Mouse (Mus musculus) thymus, postnatal 0 days (tissue): ENCODE data around the gene Gm42906. TPM values are rescaled to one million over a fixed set of nuclear protein-coding genes. Genes with fewer than 3 reads are reported as not detected.

Experiments used
- DNase-seq: peaks from one replicate; pipeline ENCODE4 v3.0.0-alpha.2; 2015; ENCODE audit warnings: low spot score
- polyA plus RNA-seq: library from polyadenylated mRNA; unstranded; fragments of >200 nt; fragmentation: Nextera tagmentation; extraction: Ambion mirVana; gene quantifications from 2 replicates; pipeline ENCODE4 v1.2.1, GENCODE M21; 2015

Gm42906 gene
- not detected in 2 replicates for polyA plus RNA-seq

DNA sequence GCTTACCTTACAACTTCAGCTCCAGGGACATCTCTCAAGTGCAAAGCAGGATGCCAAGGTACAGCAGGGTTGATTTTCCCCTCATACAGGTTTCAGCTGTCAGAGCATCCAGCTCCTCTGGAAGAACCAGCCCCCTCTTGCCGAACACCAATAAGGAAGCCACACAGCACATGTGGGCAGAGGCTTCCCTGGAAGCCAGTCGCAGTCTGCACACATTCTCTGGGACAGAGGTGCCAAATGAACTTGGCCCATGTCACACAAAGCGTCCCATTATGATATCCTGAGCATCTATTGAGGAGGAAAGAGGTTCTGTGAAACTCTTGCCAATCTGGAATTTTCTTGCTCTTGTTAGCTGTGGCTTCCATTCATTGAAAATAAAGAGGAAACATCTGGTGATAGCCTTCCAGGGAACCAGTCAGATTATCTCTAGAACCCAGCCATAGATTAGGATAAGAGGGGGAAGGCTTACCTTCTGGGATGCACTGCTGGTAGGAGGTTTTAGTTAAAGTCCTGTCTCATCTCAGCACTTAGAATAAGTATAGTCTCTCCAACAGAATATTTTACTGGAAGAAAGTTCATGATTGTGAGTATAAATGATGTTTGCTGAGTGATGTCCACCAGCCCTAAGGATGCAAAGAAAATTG lies at the start of gene Gm42906:
Gm42906 (minus strand) TSS at position 51 of the 644 bp plus-strand sequence.
- DNase-seq = no peak

DNA sequence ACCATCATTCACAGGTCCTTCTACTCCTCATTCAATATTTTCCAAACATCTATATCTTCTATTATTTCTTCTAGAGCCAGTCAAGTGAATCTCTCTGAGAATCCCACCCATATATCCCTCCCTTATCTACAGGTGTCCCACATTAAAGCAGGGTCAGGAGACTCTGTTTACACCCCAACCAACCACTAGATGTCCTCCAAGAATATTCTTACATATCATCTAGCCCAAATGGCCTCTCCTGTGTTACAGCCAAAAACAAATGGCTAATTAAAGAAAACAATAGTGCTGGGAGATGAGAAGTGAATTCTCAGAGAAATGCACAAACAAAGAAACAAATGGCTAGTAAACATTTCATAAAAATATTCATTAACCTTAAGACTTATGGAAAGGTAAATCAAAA lies 17.7 kb upstream of the Gm42906 start:
- DNase-seq = no peak

DNA sequence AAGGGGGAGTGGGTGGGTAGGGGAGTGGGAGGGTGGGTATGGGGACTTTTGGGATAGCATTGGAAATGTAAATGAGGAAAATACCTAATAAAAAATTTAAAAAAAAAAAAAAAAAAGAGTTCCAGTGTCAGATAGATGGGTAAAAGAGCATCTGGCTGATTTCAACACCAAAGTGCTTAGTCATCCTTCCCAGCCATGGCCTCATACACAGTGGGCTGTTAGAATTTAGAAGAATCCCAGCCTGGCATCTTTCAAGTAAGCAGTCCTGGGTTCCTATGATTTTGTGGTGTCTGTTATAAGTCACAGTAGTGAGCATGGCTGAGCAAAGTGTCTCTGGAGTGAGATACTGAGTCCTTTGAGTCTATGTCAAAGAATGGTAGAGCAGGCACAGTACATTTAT lies 7.1 kb upstream of the Gm42906 start:
- no peak for DNase-seq

DNA sequence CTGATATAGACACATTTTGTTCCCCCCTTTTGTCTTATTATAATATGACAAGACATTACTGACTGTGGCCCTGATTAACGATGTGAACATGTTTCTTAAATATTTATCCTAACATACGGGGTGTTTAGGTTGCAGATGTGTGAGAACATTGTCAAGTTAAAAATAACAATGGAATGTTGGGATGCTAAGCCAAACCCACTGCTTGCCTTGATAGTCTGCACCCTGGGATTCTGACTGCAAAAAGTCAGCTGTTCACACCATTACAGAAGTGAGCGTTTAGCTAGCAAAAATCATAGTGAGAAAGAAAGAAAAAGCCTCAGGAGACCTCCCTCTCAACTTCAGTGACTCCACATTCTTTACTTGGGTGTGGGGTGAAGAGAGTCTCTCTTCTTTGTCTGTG lies 1.5 kb downstream of the Gm42906 start:
- DNase-seq = no peak

DNA sequence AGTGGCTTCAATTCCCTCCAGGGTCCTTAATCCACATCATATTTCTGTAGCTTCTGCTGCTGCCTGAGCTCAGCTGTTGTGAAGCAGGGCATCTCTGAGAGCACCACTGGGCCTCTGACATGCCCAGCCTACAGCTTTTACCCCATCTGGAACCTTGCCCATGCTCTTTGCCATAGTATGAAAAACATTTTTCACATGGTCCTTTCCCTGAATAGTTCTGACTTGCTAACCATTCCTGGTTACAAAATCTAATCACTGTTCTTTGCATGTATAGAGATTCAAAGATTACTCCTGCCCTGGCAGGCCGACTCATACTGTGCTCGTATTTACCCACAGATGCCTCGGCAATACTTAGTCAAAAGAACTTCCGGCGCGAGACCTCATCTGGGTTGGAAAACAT lies 5.3 kb downstream of the Gm42906 start:
- no peak for DNase-seq

DNA sequence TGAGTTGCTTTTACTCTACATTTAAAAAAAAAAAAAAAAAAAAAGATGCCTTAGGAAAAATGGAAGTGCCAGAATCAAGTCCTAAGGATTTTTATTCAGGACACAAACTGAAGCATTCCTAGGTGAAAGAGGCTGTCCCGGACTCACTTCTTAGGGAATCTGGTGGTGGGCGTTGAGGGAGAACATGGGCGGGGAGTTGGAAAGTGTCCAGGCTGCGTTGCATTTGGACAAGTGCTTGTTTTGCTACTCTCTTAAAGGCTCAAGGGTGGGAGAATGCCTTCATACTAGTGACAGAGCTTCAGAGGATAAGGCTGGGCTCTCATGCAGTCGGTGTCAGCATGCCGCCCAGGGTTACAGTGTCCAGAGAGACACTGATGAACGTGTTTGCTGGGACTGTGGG lies 6.1 kb downstream of the Gm42906 start:
- no peak for DNase-seq

DNA sequence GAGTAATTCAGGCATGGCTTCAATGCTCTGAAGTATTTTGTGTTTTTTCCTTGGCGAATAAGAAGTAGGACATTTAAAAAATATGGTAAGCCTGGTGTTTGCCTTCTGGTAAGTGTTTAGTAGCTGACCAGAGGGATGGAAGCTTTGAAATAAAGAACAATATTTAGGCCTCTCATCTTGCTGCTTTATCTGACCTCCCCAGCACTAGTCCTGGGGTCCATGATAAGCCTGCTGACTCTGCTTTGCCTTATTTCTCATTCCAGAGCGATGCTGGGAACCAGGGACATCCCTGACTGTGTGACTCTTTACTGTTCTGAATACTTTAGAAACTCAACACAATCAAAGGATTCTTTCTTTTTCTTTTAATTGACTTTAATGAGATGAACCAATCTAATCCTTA lies 9.4 kb downstream of the Gm42906 start:
- no peak for DNase-seq

DNA sequence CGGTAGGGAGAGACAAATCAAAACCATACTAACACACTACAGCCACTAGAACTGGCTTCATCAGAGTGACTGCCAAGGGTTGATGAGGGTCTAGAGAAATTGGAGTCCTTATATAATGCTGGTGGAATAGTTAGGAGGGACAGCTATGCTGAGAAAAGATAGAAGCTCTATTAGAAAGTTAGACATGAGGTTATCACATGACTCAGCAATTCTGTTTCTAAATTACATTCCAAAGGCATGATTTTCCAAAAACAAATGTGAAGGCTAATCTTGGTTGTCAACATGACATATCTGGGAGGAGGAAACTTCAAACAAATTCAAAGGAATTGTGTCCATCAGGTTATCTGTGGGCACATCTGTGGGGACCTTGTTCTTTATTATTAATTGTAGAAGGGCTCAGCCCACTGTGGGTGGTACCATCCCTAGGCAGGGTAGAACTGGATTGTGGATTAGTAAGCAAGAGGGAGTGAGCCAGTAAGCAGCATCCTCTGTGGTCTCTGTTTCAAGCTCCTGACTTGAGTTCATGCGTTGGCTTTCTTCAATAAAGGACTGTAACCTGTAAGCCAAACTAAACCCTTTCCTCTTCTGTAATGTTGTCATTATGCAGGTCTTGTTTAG lies 10.4 kb downstream of the Gm42906 start:
- no peak for DNase-seq

DNA sequence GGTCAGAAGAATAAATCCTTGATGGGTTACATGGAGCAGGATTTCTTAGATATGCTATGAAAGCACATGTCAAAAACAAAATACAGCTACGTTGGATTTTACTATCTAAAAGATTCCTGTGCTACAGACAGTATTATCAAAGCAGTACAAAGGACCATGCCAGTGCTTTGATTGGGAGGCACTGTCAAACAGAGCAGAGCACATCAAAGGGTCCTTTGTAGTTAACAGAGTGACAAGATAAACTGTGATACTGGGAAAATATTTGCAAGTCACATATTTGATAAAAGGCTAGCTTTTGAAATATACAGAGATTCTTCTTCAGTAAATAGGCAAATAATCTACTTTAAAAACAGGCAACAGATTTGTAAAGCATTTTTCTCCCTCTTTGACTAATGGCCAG lies 11.0 kb downstream of the Gm42906 start:
- DNase-seq = no peak

DNA sequence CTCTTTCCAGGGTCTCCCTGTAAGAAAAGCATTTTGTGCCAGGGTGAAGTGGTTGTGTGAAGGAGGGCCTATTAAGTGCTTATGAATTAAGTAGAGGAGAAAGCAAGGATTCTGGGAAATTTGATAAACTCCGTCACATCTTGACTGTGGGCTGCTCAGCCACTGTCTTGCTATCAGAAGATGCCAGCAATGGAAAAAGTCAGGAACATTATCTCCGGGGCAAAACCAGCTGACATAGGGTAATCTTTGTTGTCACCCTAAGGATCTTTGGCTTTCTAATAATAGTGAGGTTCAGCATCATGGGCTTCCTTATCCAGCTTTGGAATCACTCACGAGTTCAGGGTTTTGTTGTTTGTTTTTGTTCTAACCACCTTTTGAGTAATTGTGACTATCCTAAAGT lies 14.3 kb downstream of the Gm42906 start:
- no peak for DNase-seq

DNA sequence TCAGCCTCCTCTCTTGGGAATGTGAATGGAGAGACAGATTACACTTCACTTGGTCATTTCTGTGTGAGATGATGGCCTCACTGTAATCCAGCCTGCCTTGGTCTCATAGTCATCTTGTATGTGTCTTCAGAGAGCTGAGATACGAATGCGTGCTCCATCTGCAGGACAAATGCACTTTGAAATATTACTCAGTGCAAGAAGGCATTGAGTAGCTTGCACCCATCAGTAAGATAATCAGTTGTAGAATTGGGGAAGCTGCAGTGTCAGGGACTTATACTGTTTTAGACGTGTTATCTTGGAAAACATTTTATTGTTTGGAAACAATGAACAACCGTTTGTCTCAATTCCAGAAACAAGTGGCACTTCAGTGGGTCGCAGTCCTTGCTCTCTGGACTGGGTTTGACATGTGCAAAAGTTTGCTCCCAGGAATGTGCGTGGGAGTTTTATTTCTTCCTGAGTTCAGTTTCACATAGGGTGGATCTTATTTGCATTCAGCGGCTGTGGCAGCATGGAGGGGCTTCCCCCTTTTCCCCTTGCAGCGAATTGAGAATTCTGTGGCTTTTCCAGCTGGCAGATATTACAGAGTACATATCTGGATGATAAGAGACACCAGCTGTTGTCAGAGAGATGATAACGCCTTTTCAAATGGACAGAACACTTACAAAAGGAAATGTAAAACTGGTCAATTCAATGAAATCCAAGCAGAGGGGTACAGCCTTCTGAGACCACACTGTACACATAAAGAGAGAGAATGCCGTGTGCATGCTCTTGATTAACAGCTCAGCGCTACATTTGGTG lies 15.1 kb downstream of the Gm42906 start:
- DNase-seq = no peak

DNA sequence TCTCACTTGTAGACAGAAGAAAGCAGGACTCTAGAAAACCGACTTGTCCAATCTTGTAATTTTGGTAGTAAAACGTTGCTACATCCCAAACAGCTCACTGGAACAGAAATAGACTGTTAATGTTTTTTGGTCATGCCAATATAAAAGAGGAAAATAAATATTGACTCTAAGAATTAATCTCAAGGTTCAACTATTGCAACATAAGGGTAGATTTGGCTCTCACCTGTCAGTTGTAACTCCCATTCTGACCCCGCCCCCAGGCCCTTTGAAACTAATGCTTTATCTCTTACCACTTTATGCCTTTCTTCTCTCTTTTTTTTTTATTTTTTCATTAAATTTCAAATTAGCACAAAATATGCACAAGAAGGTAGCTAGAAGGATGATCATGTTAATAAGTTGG lies 18.0 kb downstream of the Gm42906 start:
- DNase-seq = no peak

DNA sequence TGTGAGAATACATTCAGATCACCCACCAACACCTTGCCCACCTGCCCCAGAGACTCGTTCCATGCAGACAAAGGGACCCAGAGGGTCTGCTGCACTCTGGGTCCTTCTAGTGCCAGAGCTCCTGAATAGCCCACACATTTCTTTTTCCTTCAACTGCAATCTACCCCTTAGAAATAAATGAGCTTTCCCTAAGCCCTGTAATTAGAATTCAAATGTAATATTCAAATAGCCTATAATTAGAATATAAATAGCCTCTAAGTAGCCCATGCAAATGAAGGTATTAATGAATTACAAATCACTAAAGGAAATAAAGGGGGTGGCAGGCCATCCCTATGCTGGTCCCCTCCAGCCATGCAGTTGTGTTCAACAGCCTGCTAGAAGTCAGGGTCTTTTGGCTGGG lies 18.7 kb downstream of the Gm42906 start:
- no peak for DNase-seq

DNA sequence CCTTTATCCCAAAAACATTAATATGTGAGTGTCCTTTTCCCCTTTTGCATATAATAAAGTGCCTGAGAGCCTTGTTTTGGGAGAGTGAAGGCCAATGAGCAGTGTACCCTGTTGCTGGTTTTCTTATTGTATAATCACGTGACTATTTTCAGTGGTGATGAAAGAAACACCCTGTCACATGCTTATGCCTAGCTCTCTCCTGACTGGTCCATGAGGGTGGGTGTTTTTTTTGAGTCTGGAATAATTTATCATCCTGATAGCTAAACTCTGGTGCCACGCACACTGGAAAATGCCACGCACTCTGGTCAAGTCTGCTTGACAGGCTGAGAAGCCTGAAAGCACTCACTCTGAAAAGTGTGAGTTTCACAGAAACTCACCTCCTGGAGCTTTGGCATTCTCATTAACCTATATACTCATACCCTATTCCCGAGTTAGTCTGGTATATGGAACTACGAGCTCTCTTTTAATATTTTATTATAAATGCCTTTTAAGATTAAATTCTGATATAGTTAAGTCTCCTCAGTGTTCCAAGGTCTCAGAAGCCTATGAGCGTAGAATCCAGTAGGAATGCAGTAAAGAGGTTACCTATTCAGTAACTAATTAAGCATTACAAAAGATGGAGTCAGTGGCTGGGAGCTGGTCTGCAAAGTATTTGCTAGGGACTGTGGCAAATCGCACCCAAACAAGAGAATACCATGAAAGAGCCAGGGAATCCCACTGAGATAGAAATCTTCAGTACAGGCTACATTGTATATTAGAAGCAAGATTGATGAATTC lies 19.7 kb downstream of the Gm42906 start:
- DNase-seq = no peak

DNA sequence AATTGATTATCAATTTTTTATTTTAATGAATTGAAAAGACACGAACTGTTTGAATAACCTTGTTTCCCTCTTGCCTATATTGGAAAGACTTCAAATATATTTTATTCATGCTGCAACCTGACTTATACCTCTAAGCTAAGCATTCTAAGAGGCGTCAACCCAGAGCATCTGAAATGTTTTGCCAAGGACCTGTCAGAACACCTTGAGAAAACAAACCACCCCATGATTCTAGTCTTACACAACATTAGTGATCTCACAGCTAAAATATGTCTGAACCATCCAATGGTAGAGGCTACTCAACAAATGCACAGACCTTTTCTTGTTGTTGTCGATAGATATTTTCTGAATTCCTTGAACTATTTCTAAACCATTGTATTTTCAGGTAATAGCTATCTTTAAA lies 20.5 kb downstream of the Gm42906 start:
- DNase-seq = no peak

DNA sequence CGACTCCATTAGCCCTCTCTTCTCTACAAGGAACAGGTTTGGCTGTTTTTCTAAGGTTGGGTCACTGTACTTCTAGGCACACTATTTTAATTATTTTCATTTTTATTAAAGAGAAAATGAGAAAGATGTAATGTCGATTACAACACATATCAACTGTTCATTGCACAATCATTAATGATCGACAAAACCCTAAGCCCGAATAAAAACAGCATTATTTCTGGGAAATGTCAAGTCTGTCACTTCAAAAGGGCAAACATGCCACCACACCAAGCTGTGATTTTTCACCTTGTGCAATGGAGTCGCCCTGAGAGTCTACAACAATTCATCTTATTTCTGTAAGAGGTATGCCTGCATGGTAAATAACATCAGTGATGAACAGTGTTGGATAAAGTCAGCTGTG lies 21.7 kb downstream of the Gm42906 start:
- DNase-seq = no peak

DNA sequence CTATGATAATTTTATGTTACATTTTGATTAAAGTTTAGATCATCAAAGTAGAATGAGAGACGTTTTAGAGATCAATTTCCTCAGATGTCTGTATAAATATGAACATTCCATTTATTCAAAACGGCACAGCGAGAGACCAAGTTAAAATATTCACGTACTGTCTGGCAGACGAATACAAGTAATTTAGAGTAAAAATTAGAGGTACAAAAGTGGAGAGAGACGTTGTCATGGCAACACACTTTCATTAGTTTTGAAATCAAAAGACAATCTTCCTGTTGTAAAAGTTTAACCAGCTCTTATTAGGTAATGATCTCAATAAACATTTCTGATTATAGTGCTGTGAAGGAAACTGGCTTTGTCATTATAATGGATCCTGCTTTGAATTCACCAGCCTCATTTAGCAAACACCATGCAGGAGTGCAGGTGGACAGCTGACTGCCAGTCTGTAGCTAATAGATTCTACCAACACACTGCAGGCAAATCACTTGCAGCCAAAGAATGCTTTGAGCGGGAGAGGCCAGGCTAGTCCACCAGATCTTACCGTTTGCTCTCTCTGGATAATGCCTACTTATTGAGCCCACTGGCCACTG lies 22.6 kb downstream of the Gm42906 start:
- no peak for DNase-seq

DNA sequence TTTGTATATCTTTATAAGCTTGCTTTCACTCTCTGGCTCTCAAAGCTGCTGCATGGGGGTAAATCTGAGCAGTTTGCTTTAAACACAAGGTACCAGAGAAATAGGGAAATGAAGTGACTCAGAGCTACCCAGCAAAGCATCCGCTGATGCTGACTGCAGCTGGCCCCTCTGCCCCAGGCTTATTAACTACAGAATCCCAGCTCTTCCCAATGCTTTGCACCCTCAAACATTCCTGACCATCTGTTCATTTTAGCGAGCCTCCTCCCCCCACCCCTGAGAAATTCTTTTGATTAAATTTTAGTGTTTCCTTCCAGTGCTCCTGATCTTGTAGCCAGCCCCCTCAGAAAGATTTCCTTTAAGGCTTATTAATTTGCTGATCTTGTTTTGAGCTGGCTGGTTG lies 24.4 kb downstream of the Gm42906 start:
- DNase-seq = no peak

DNA sequence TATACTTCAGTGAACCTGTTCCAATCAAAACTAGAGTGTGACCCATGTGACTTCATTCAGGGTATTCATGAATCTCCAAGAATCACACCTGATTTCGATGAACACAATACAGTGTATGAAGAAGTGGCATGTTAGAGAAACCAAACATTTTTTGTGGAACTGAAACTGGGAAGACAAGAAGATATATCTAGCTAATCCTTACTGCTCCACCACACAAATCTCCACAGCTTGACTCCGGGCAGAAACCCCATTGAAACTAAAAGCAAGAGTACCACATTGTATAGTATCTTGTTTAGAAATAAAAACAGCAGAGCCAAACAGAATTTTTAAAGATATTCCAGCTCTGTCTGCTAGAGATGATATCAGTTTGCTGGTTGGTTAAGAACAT lies 27.4 kb downstream of the Gm42906 start:
- DNase-seq = no peak

DNA sequence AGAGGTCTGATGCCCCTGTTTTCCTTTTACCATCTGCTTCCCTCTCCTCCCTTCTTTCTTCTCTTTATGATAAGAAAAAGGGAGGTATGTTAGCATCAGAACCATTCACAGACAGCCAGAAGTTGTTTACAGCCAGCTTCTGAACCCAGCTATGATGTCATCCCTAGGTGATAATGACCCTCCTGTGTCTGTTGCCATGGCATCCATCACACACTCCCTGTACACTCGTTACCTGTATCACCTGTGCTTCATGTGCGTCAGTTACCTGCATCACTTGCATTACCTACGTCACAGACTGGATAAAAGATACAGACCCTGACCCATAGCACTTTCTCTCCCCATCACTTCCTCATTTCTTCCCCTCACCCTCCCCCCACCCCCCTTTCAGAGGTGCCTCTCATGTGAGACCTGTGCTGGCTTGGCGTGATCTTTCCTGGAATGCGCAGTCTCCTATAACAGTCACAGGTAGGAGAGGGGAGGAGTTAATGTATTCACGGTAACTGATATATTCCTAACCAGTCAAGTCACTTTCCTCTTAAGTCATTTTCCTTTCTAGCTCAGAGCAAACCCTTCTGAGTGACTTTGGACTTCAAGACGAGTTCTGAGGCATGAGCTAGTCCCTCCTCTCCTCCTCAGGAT lies 27.9 kb downstream of the Gm42906 start:
- DNase-seq = no peak

DNA sequence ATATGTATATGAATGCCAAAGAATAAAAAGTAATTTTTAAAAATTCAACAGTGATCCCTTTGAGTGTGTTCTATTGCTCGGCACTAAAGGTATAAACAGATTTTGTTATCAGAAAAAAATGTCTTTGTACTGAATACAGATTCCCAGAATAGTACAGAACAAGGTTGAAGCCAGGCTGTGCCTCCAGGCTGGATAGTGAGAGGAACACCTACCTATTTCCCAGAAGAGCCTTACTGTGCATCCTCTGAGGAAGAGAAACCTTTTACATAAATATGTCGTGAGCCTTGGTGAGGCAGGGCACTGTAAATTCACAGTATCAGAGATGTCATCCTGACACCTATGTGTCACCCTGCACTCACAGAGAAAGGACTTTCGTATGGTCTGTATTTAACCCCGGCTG lies 31.8 kb downstream of the Gm42906 start:
- DNase-seq = no peak
